Mouse (Mus musculus): ENCODE data around the gene Zfp92.

- TF ChIP-seq POLR2A (IDR thresholded peaks at IDR 0.05; ENCODE audit: borderline replicate concordance, extremely low read depth, low read depth, low read length) (no peak), CTCF (IDR thresholded peaks at IDR 0.05; ENCODE audit: insufficient read depth, low read length) (no peak)
Observed at GRCm38 (mm10) chrX:73460792-73461191, 49.9 kb downstream of the Zfp92 start.

Measured in lung, adult 2 months (tissue).